Mouse (Mus musculus): ENCODE data around the gene Agps. TPM values are rescaled to one million over a fixed set of nuclear protein-coding genes. Genes with fewer than 3 reads are reported as not detected.
A peak's percentile ranks its signal among the peaks of the same experiment; 100 is the strongest.
"Not testable (repeated sequence)": the region's sequence is repeated elsewhere in the genome, so short reads cannot be mapped to it uniquely, and the experiment has no call there.

Agps gene
- polyA plus RNA-seq, 1 experiment from 2014 or later, result 56.2 TPM

DNA sequence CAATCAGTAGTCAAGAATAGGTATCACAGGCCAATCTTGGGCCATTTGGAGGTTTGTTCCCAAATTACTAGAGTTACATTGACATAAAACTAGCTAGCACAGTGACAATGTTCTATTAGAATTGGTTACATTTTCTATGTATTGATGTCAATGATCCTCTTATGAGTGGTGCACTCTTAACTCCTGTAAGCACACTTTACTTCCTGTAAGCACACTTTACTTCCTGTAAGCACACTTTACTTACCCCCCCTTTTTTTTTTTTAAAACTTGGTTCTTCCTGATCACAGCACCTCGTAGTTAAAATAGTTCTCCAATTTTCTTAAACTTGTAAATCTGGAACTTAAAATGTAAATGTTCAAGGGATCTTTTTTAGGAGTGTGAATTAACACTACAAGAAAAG is 75.2 kb downstream of the Agps start:
- H3K4me3 ChIP-seq, result no peak overlapping the region
- no peaks in the 10 kb centered on the region for H3K27me3 ChIP-seq (replicated peaks)
- H3K4me1 ChIP-seq, result no peaks in the 10 kb centered on the region
- WGBS, result 83% methylated on average over 1 of the region's 1 CpGs
- H3K9ac ChIP-seq, result no peak overlapping the region
- no peaks in the 10 kb centered on the region for H3K9me3 ChIP-seq
- H3K27ac ChIP-seq, result no peak overlapping the region
- H3K4me2 ChIP-seq (replicated peaks), result no peak overlapping the region
- ATAC-seq (ENCODE audit: low FRiP score, low read depth), result no peak
- H3K36me3 ChIP-seq, result peaks cover 3% of the 10 kb centered on the region; the same call in 1 of the 2 replicates

DNA sequence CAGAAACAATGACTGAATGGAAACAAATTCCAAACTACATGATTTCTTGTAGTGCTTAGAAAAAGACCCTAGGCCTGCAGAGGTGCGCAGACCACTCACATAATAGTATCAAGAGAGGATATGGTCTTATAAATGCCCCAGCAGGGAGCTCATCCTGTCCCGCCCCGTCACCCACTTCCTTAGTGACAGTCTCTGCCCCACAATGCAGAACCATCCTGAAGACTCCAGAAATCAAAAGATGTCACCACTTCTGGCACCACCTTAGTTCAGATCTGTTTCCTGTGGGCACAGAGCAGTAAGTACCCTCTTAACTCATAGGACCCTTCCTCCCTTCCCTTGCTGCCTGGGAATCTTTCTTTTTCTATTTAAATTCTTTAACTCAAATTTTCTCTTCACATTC is 83.1 kb downstream of the Agps start:
- Histone ChIP-seq H3K4me2 (replicated peaks) (no peak overlapping the region), H3K4me3 (no peak overlapping the region), H3K27me3 (replicated peaks) (no peaks in the 10 kb centered on the region), H3K36me3 (peaks cover 14% of the 10 kb centered on the region), H3K4me1 (no peaks in the 10 kb centered on the region), H3K27ac (no peak overlapping the region), H3K9ac (no peak overlapping the region), H3K9me3 (no peaks in the 10 kb centered on the region)
- 89% methylated on average over 3 of the region's 3 CpGs for WGBS
- ATAC-seq (ENCODE audit: low FRiP score, low read depth), result no peak

- Histone ChIP-seq H3K4me3 (no peak overlapping the region), H3K36me3 (no peaks in the 10 kb centered on the region), H3K9ac (no peak overlapping the region), H3K4me2 (replicated peaks) (no peak overlapping the region), H3K9me3 (no peaks in the 10 kb centered on the region), H3K4me1 (peaks cover 6% of the 10 kb centered on the region; the same call in 1 of the 2 replicates), H3K27ac (no peak overlapping the region), H3K27me3 (replicated peaks) (no peaks in the 10 kb centered on the region)
- no peak for ATAC-seq (ENCODE audit: low FRiP score, low read depth)
- 49% methylated on average over 4 of the region's 4 CpGs for WGBS
Observed at GRCm38 (mm10) chr2:75923807-75924340, 91.9 kb downstream of the Agps start.

GRCm38 (mm10) chr2:75926061-75926460 is 94.1 kb downstream of the Agps start:
- Histone ChIP-seq H3K27ac (no peak overlapping the region), H3K36me3 (no peaks in the 10 kb centered on the region), H3K27me3 (replicated peaks) (no peaks in the 10 kb centered on the region), H3K4me3 (no peak overlapping the region), H3K4me1 (peaks cover 6% of the 10 kb centered on the region; the same call in 1 of the 2 replicates), H3K9me3 (no peaks in the 10 kb centered on the region), H3K4me2 (replicated peaks) (no peak overlapping the region), H3K9ac (no peak overlapping the region)
- WGBS, result 62% methylated on average over 5 of the region's 5 CpGs
- ATAC-seq (ENCODE audit: low FRiP score, low read depth), result no peak

DNA sequence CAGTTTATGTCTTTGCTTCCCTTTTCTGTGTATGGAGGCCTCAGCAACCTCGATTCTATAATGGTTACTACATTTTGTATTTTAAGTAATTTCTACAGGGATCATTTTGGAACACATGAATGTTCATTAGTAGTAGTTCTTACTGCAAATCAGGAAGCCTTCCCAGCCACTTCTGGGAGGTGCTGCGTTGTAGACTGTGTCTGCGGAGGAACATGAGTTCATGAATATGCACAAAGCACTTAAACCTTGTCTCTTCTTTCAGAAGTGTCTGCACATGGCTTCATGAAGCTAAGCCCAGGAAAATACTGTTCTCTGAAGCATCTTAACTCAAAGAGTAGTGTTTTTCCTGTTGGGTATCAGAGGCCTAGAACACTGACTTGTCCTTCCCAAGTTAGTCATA is 96.0 kb downstream of the Agps start:
- H3K9me3 ChIP-seq, result no peaks in the 10 kb centered on the region
- H3K36me3 ChIP-seq, result no peaks in the 10 kb centered on the region
- H3K27me3 ChIP-seq (replicated peaks), result no peaks in the 10 kb centered on the region
- WGBS, result 90% methylated on average over 3 of the region's 3 CpGs
- H3K9ac ChIP-seq, result no peak overlapping the region
- no peak for ATAC-seq (ENCODE audit: low FRiP score, low read depth)
- no peak overlapping the region for H3K4me2 ChIP-seq (replicated peaks)
- H3K4me1 ChIP-seq, result peaks cover 6% of the 10 kb centered on the region; the same call in 1 of the 2 replicates
- H3K27ac ChIP-seq, result no peak overlapping the region
- no peak overlapping the region for H3K4me3 ChIP-seq

DNA sequence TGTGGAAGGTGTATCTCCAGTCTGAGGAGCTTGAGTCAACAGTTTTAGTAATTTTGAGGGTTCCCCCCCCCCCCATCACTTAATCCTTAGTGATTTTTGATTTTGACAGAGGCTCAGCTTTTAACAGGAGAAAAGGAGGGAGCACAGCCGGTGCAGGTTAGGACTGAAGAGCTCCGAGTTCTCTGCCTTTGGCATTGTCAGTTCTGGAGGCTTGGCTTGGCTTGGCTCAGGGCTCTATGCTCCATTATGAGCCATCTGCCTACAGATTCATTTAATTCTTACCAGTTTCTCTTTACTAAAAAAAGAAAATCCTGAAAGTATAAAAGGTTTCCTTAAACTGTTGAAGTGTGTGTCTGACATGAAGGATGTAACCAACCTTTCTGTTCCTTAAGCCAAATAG is 97.2 kb downstream of the Agps start:
- Histone ChIP-seq H3K4me1 (peaks cover 6% of the 10 kb centered on the region; the same call in 1 of the 2 replicates), H3K36me3 (no peaks in the 10 kb centered on the region), H3K27ac (no peak overlapping the region), H3K9me3 (no peaks in the 10 kb centered on the region), H3K4me3 (no peak overlapping the region), H3K9ac (no peak overlapping the region), H3K4me2 (replicated peaks) (no peak overlapping the region), H3K27me3 (replicated peaks) (no peaks in the 10 kb centered on the region)
- ATAC-seq (ENCODE audit: low FRiP score, low read depth), result no peak
- 92% methylated on average over 2 of the region's 2 CpGs for WGBS

DNA sequence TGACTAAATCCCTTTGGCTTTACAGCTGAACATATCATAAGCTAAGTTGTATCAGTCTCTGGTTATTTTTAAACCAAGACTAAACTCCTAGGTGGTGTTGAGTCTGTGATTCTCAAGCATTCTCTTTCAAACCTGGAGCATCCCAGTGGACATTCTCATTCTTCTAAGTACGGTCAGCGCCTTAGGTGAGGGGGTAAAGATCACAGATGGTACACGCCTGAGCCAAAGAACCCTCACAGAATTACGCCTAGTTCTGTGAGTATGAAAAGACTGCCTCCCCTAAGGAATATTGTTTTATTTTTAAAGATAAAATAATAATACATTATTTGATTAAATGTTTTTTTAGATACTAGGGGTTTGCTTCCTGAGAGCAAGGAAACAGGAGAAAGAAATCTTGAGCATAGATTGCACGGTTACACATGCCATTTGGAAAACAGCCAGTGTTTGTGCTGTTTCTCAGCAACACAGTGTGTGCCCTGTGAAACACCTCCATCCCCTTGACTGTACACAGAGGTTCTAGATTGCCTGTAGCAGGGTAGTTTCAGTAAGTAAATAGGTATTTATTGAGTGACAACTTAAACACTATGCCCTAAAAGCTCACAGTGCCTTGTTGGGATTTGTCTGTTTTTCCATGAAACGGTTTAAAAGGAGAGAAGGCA is 97.9 kb downstream of the Agps start:
- peaks cover 6% of the 10 kb centered on the region; the same call in 1 of the 2 replicates for H3K4me1 ChIP-seq
- H3K27me3 ChIP-seq (replicated peaks), result no peaks in the 10 kb centered on the region
- H3K9me3 ChIP-seq, result no peaks in the 10 kb centered on the region
- H3K27ac ChIP-seq, result no peak overlapping the region
- H3K4me3 ChIP-seq, result no peak overlapping the region
- no peaks in the 10 kb centered on the region for H3K36me3 ChIP-seq
- no peak overlapping the region for H3K9ac ChIP-seq
- no peak overlapping the region for H3K4me2 ChIP-seq (replicated peaks)
- ATAC-seq (ENCODE audit: low FRiP score, low read depth), result no peak
- WGBS, result 96% methylated on average over 6 of the region's 6 CpGs

DNA sequence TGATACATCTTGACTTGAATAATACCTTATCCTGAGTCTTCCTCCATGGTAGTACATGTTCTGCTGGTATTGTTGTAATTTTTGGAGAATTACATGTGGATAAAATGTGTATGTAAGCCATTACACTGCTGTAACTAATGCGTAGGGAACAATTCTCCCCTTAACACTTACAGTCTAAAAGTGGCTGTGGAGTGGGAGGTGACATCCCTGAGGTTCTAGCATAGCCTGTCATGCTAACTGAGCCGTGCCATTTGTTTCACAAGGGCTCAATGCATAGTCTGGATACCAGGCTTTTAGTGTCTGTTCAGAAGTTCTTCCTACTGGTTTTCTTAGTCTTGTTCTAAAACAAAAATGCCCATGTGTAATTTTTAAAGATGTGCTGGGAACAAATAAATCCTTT is 99.0 kb downstream of the Agps start:
- Histone ChIP-seq H3K4me2 (replicated peaks) (no peak overlapping the region), H3K9me3 (no peaks in the 10 kb centered on the region), H3K9ac (no peak overlapping the region)

DNA sequence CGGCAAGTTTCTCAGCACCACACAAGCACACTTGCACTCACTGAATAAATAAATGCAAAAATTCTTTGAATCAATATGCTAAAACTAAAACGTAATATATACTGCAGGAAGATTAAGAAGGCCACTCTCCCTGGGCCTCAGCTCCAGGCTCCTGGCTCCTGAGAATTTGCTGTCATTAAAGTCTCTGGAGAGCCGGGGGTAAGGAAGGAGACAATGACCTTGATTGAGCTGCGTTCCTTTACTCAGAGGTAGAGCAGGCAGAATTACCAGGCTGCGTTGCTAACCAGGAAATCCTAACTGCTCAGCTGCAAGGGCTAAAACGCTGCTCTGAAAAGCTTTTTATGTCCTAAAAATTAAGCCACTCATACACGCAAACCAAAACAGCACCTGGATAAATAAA is 101.6 kb downstream of the Agps start:
- H3K4me2 ChIP-seq (replicated peaks), result no peak overlapping the region
- no peak overlapping the region for H3K9ac ChIP-seq
- no peak overlapping the region for H3K4me3 ChIP-seq
- H3K27me3 ChIP-seq (replicated peaks), result no peaks in the 10 kb centered on the region
- no peaks in the 10 kb centered on the region; the same call in 1 of the 2 replicates for H3K4me1 ChIP-seq
- no peak for ATAC-seq (ENCODE audit: low FRiP score, low read depth)
- H3K27ac ChIP-seq, result no peak overlapping the region
- no peaks in the 10 kb centered on the region for H3K36me3 ChIP-seq
- 42% methylated on average over 7 of the region's 7 CpGs for WGBS
- no peaks in the 10 kb centered on the region for H3K9me3 ChIP-seq

More for the DNA sequence above, 99.0 kb downstream of the Agps start:
- Histone ChIP-seq H3K36me3 (no peaks in the 10 kb centered on the region), H3K27me3 (replicated peaks) (no peaks in the 10 kb centered on the region), H3K27ac (no peak overlapping the region), H3K4me3 (no peak overlapping the region), H3K4me1 (peaks cover 6% of the 10 kb centered on the region; the same call in 1 of the 2 replicates)
- no peak for ATAC-seq (ENCODE audit: low FRiP score, low read depth)
- WGBS, result 90% methylated on average over 2 of the region's 2 CpGs

DNA sequence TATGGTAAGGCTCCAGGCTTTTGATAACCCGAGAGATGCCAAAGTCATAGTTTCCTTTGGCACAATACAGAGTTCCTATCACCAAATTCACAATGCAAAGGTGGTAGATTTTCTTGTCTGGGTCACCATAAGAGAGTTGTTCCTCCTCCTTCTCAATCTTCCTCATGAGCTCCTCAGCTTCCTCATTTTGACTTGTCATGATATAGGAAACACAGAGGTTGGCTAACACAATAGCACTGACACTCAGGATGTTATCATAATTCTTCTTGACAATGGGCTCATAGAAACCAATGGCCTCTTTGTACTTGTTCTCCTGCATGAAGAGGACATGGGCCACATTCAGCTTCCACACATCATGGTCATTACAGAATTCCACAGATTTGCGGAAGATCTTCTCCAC is 104.7 kb downstream of the Agps start:
- H3K4me2 ChIP-seq (replicated peaks); ATAC-seq (ENCODE audit: low FRiP score, low read depth); H3K9me3 ChIP-seq; H3K27me3 ChIP-seq (replicated peaks); H3K4me3 ChIP-seq; H3K36me3 ChIP-seq; H3K9ac ChIP-seq; H3K27ac ChIP-seq; H3K4me1 ChIP-seq: not testable (repeated sequence)
- 89% methylated on average over 2 of the region's 2 CpGs for WGBS

GRCm38 (mm10) chr2:75937520-75938116 is 105.6 kb downstream of the Agps start:
- H3K36me3 ChIP-seq, result not testable (repeated sequence)
- ATAC-seq (ENCODE audit: low FRiP score, low read depth), result peak; percentile 59

DNA sequence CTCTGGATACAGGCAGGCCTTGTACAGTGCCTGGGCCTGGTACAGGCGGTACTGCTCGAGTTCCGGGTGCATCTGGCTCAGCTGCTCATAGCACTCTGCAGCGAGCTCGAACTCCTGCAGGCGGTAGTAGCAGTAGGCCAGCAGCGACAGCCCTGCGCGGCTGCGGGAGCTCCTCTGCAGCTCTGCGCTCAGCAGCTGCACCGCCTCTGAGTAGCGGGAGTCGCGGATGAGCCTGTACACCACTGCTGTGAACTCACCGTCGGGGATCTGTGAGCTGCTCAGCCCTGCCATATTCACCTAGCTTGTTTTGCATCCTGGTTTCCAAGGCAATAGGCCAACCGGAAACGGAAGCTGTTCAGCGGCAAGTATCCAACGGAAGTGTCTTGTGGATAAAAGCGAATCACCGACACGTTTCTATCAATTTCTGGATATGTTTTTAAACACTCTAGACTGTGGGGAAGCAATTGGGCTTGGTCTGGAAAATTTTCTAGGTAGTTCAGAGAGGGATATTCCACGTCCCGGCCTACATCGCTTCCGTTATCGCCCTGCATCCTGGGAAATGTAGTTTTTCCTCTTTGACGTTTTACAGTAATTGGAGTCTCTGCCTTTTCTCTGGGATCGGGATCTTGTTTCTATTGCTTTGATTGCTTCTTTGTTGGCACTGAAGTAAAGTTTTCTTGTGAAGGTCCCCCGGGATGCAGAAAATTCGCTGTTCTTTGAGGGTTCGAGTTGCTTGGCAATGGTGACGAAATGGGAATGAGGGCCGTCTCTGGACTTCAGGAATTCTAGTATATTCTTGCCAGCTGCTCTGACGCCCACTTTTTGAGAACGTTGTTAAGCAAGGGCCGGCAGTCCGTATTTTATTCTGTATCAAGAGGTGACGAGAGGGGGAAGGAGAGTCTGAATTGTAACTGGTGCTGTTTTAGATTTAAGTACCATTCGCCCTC is 106.4 kb downstream of the Agps start, which contains the start of gene Ttc30b:
Gene Ttc30b, minus strand, starts transcription at position 469 of the 947 bp plus-strand sequence.
- Histone ChIP-seq H3K4me2 (replicated peaks) (peak within 1 kb of the TSS; percentile 64), H3K4me1 (peaks cover 4% of the 10 kb centered on the region; the same call in 1 of the 2 replicates), H3K9ac (peak within 1 kb of the TSS; percentile 49), H3K36me3 (no peaks in the 10 kb centered on the region), H3K27me3 (replicated peaks) (no peaks in the 10 kb centered on the region), H3K4me3 (peak within 1 kb of the TSS; percentile 50), H3K27ac (no peak within 1 kb of the TSS), H3K9me3 (no peaks in the 10 kb centered on the region)
- WGBS, result 4% methylated on average over 42 of the region's 42 CpGs
- peak; percentile 92 for ATAC-seq (ENCODE audit: low FRiP score, low read depth)

More at GRCm38 (mm10) chr2:75937520-75938116, 105.6 kb downstream of the Agps start:
- peak overlapping the region; percentile 49; the same call in 1 of the 2 replicates for H3K9ac ChIP-seq
- not testable (repeated sequence) for H3K9me3 ChIP-seq; H3K27ac ChIP-seq; H3K4me1 ChIP-seq; H3K27me3 ChIP-seq (replicated peaks)
- peak overlapping the region; percentile 64 for H3K4me2 ChIP-seq (replicated peaks)
- H3K4me3 ChIP-seq, result peak overlapping the region; percentile 50
- WGBS, result 73% methylated on average over 16 of the region's 17 CpGs
